Mouse (Mus musculus) cerebellum, adult 2 months (tissue): ENCODE measurements around the gene Sytl1.

Source experiments
- CTCF ChIP-seq: fragments of 200-500 bp; IDR thresholded peaks from 2 replicates; pipeline ENCODE4 v1.5.1; 2011; ENCODE audit warnings: low read depth, mild to moderate bottlenecking, control low read depth, low read length, moderate library complexity, borderline replicate concordance; ENCODE audit not compliant: insufficient read depth
- POLR2A ChIP-seq: fragments of 200-500 bp; IDR thresholded peaks from 2 replicates; pipeline ENCODE4 v1.6.1; 2011; ENCODE audit warnings: low read length, control low read depth, borderline replicate concordance; ENCODE audit not compliant: insufficient read depth

- TF ChIP-seq POLR2A (no peak), CTCF (no peak)
Measured at GRCm38 (mm10) chr4:133240490-133240921, 22.4 kb downstream of the Sytl1 start, which contains the start of gene Map3k6.
